Mouse (Mus musculus) kidney, postnatal 36 days (tissue): ENCODE measurements around the gene Cyp4a32.

Source experiments
- DNase-seq, 2 experiments: peaks; one replicate each; pipeline ENCODE4 v3.0.0; 2021 to 2022; ENCODE audit warnings: mixed read lengths in 2 of 2

Cyp4a32 gene

DNA sequence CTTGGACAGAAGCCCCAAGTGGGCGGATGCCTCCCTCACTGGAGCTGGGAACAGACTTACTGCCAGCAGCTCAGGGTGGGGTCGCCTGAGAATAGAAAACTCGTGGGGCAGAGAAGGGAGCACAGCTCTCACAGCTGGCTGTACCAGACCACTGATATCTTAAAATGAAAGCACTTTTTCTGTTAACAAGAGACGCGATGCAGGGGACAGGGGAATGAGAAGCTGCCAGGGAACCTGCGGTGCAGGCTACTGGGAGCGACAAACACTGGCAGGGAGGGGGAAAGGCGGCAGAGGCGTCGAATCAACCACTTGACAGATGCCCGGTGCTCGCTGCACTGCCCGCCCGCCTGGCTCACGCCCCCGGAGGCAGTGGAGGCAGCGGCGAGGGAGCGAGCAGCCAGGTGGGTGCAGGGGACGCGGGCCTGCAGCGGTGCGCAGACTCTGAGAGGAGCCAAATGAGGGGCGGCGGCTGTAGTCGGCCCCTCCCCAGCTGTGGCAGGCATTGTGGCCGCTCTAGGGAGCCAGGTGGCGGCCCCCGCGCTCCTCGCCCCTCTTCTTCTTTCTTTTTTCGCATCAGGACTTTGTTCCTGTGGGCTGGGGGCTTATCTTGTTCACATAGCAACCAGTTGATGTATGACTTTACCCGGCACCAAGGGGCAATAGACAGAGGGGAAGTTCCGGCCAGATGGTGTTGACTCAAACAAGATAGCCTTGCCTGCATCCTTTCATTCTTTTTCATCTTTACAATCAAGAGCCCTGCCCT, 56.5 kb downstream of the Cyp4a32 start:
- peak; percentile 67 to 83 for DNase-seq

DNA sequence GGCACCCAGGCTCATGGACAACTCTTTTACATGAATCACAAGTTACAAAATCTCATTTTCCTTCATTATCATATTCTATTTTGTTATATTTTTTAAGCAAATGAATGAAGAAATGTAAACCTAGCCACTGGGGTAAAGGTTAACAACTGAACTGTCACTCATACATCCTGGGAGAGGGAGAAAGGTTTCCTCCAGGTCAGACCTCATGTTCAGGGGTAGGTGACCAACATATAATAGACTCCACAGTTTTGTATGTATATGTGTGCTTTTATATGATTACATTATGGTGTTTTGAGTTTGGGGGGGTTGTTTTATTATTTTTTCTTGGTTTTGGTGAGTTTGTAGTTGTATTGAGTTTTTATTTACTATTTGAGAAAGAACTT, 57.1 kb downstream of the Cyp4a32 start:
- no peak for DNase-seq

DNA sequence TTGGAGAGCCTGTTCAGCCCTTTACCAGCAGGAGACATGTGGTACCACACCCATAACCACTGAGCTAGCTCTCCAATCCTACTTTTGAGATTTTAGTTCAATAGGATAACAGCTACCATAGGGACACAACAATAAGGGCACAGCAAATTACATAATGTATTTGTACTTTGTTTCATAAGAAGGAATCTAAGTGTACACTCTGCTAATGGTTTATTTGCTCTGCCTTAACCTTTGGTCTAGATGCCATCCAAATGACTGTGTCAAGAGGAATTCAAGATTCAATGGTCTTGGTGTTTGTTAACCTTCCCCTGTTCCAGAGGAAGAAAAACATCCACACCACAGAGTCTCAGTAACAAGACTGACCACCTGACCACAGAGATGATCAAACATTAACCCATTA, 58.4 kb downstream of the Cyp4a32 start:
- DNase-seq = peak; percentile 30 to 83
